Mouse (Mus musculus) CD4-positive helper T cell, adult 2 months (primary cell): ENCODE results near the gene Cfap45.
A peak's percentile ranks its signal among the peaks of the same experiment; 100 is the strongest.

Source experiments
- DNase-seq: peaks from one replicate; pipeline ENCODE4 v3.0.0-alpha.2; 2012; ENCODE audit warnings: low read depth, missing footprints, low spot score

The Cfap45 gene

GRCm38 (mm10) chr1:172520576-172521440 is at the start of gene Cfap45:
Gene Cfap45 (plus strand): TSS chr1:172520801.
- peak; percentile 94 for DNase-seq

GRCm38 (mm10) chr1:172472909-172473308 is 47.7 kb upstream of the Cfap45 start:
- no peak for DNase-seq

GRCm38 (mm10) chr1:172474196-172474595 is 46.4 kb upstream of the Cfap45 start:
- DNase-seq: no peak

GRCm38 (mm10) chr1:172475054-172475741 is 45.4 kb upstream of the Cfap45 start, which contains the start of gene Slamf9:
Gene Slamf9 (plus strand): TSS chr1:172475358.
- no peak for DNase-seq

- no peak for DNase-seq
Measured at GRCm38 (mm10) chr1:172478020-172478419, 42.6 kb upstream of the Cfap45 start.

GRCm38 (mm10) chr1:172480376-172480775 is 40.2 kb upstream of the Cfap45 start:
- no peak for DNase-seq

GRCm38 (mm10) chr1:172481111-172481510 is 39.5 kb upstream of the Cfap45 start:
- no peak for DNase-seq

- DNase-seq: peak; percentile 82
Measured at GRCm38 (mm10) chr1:172481540-172482280, 38.9 kb upstream of the Cfap45 start, which contains the start of gene Igsf9. Gene Igsf9 (plus strand): TSS chr1:172481788.

GRCm38 (mm10) chr1:172482518-172483360 is 37.9 kb upstream of the Cfap45 start:
- no peak for DNase-seq

GRCm38 (mm10) chr1:172483361-172483660 is 37.3 kb upstream of the Cfap45 start:
- DNase-seq: no peak

GRCm38 (mm10) chr1:172484236-172484635 is 36.4 kb upstream of the Cfap45 start:
- DNase-seq: no peak

GRCm38 (mm10) chr1:172484671-172485070 is 35.9 kb upstream of the Cfap45 start:
- DNase-seq: no peak

- no peak for DNase-seq
Measured at GRCm38 (mm10) chr1:172485821-172486220, 34.8 kb upstream of the Cfap45 start.

- DNase-seq: no peak
Measured at GRCm38 (mm10) chr1:172486236-172486635, 34.4 kb upstream of the Cfap45 start.

GRCm38 (mm10) chr1:172486651-172487050 is 34.0 kb upstream of the Cfap45 start:
- no peak for DNase-seq

- DNase-seq: no peak
Measured at GRCm38 (mm10) chr1:172487859-172488258, 32.7 kb upstream of the Cfap45 start.

- no peak for DNase-seq
Measured at GRCm38 (mm10) chr1:172488831-172489230, 31.8 kb upstream of the Cfap45 start.

- no peak for DNase-seq
Measured at GRCm38 (mm10) chr1:172489585-172490250, 30.9 kb upstream of the Cfap45 start.

- peak; percentile 68 for DNase-seq
Measured at GRCm38 (mm10) chr1:172490261-172490661, 30.3 kb upstream of the Cfap45 start.

GRCm38 (mm10) chr1:172492047-172492446 is 28.6 kb upstream of the Cfap45 start:
- no peak for DNase-seq

GRCm38 (mm10) chr1:172493516-172493915 is 27.1 kb upstream of the Cfap45 start:
- DNase-seq: no peak
